Mouse (Mus musculus) liver, embryonic 14 days (tissue): ENCODE measurements around the gene Ppp2r3d. TPM values are rescaled to one million over a fixed set of nuclear protein-coding genes. Genes with fewer than 3 reads are reported as not detected.

Experiments used
- polyA plus RNA-seq: library from polyadenylated mRNA; depleted of rRNA; stranded (reverse); fragments of >200 nt; gene quantifications from 2 replicates; pipeline ENCODE4 v1.2.3, GENCODE M21; 2012; rRNA removed

The Ppp2r3d gene
- 30.2 and 32.6 TPM in 2 replicates for polyA plus RNA-seq

GRCm38 (mm10) chr9:124476096-124476902 is at the start of gene Ppp2r3d:
TSS of gene Ppp2r3d (minus strand) at chr9:124476898.

GRCm38 (mm10) chr9:124493693-124494092 is 17.0 kb upstream of the Ppp2r3d start, which contains the start of gene Gm21836:
TSS of gene Gm21836 (minus strand) at chr9:124493793.

Other genes starting within 250 kb of the Ppp2r3d start
- gene 2010315B03Rik, start 164.2 kb downstream of the Ppp2r3d start, polyA plus RNA-seq: 2.9 and 3.2 TPM in 2 replicates
- gene Gm21836, start 16.9 kb upstream of the Ppp2r3d start, polyA plus RNA-seq: not detected in 2 replicates